Mouse (Mus musculus) MEL (cell line): Measurements from ENCODE around the gene Ttll4.

Source experiments
- CTCF ChIP-seq, 3 experiments: IDR thresholded peaks in 2 of 3; conservative IDR thresholded peaks in 1 of 3; 2 replicates each; pipeline ENCODE4 v1.5.1; 2011 to 2012; ENCODE audit warnings: low read length in 3 of 3, low read depth in 2 of 3, mild to moderate bottlenecking in 2 of 3, improper control_type of control experiment in 1 of 3, inconsistent platforms in 1 of 3, mixed read lengths in 1 of 3, moderate library complexity in 1 of 3; ENCODE audit not compliant: control insufficient read depth in 1 of 3, insufficient read depth in 1 of 3, poor library complexity in 1 of 3, severe bottlenecking in 1 of 3
- EP300 ChIP-seq, 2 experiments: IDR thresholded peaks; 2 replicates each; pipeline ENCODE4 v1.6.1; 2011; ENCODE audit warnings: improper control_type of control experiment in 2 of 2, low read length in 2 of 2, low read depth in 1 of 2, mild to moderate bottlenecking in 1 of 2
- JUND ChIP-seq: IDR thresholded peaks from 2 replicates; pipeline ENCODE4 v1.6.1; 2011; ENCODE audit warnings: low read depth, mild to moderate bottlenecking, improper control_type of control experiment, low read length
- MAZ ChIP-seq: IDR thresholded peaks from 2 replicates; pipeline ENCODE4 v1.6.1; 2012; ENCODE audit warnings: low read depth, mild to moderate bottlenecking, inconsistent platforms, low read length, improper control_type of control experiment
- POLR2A ChIP-seq, 2 experiments: IDR thresholded peaks; 2 replicates each; pipeline ENCODE4 v1.6.1; 2011 to 2012; ENCODE audit warnings: low read length in 2 of 2, mild to moderate bottlenecking in 2 of 2, control low read depth in 1 of 2, improper control_type of control experiment in 1 of 2, low read depth in 1 of 2, moderate library complexity in 1 of 2; ENCODE audit not compliant: control insufficient read depth in 1 of 2, insufficient read depth in 1 of 2, poor library complexity in 1 of 2
- ZKSCAN1 ChIP-seq: IDR thresholded peaks from 2 replicates; pipeline ENCODE4 v1.6.1; 2012; ENCODE audit warnings: low read depth, mild to moderate bottlenecking, inconsistent platforms, low read length, improper control_type of control experiment, moderate library complexity

GRCm38 (mm10) chr1:74749301-74749700 lies 87.8 kb downstream of the Ttll4 start:
- no peak for TF ChIP-seq CTCF (IDR thresholded peaks at IDR 0.05 in 2 of 3, conservative IDR thresholded peaks at IDR 0.05 in 1 of 3; ENCODE audit: control insufficient read depth in 1 of 3, insufficient read depth in 1 of 3, low read depth in 2 of 3, low read length in 3 of 3, poor library complexity in 1 of 3, severe bottlenecking in 1 of 3)
- no peak for TF ChIP-seq POLR2A (IDR thresholded peaks at IDR 0.05; ENCODE audit: control insufficient read depth in 1 of 2, insufficient read depth in 1 of 2, low read depth in 1 of 2, low read length in 2 of 2, poor library complexity in 1 of 2)
- no peak for TF ChIP-seq MAZ
- no peak for TF ChIP-seq EP300 (IDR thresholded peaks at IDR 0.05; ENCODE audit: low read depth in 1 of 2, low read length in 2 of 2)
- no peak for TF ChIP-seq JUND
- no peak for TF ChIP-seq ZKSCAN1
